Mouse (Mus musculus) adrenal gland, adult (tissue): ENCODE data around the gene AL732309.1.

Source experiments
- DNase-seq, 2 experiments: peaks; one replicate each; pipeline ENCODE4 v3.0.0; 2022 to 2023; ENCODE audit warnings: low spot score in 1 of 2; ENCODE audit not compliant: inconsistent age in 2 of 2

The AL732309.1 gene

GRCm38 (mm10) chr2:25240723-25241437 lies 5.8 kb downstream of the AL732309.1 start:
- DNase-seq = peak; percentile 80 to 91

- peak in 1 of 2 experiments; percentile 25 for DNase-seq
Measured at GRCm38 (mm10) chr2:25240310-25240709, 6.4 kb downstream of the AL732309.1 start.

DNA sequence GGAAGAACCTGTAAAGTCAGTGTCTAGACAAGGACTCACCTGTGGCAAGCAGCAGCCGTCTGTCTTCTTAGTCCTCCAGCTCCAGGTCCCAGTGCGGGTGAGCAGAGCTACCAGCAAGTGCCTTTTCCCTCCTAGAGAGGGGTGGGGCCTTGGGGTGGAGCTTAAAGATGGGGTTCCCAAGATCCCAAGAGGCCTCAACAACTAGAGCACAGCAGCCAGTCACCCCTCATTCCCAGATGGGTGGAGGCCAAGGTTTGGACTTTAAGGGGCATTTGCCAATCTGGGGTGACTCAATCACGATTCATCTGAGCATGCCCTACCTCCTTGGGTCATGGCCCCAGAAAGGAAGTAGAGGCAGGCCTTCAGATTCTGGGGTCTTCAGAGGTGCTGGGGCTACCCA lies 6.9 kb downstream of the AL732309.1 start:
- DNase-seq = peak in 1 of 2 experiments; percentile 53

- no peak for DNase-seq
Measured at GRCm38 (mm10) chr2:25238106-25238505, 8.6 kb downstream of the AL732309.1 start.

DNA sequence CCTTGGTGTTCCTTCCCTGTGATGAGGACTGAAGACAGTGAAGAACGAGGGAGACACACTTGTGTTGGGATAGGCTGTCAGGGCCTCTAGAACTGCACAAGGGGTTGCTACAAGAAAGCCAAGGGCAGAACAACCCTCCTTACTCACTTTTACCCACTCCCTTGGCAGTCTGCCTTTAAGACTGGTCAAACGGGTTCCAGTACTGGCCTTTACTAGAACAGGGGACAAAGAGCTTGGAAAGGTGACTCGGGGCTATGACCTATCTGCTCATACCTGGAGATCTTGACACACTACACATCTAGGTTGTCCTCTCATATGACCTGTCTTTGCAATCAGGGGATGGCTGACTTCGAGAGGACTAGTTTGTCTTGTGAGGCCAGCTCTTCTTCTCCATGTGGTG lies 9.1 kb downstream of the AL732309.1 start:
- no peak for DNase-seq

GRCm38 (mm10) chr2:25236614-25237013 lies 10.0 kb downstream of the AL732309.1 start, which contains the start of gene Rnf224:
Rnf224 (minus strand) TSS chr2:25236787.
- no peak for DNase-seq

DNA sequence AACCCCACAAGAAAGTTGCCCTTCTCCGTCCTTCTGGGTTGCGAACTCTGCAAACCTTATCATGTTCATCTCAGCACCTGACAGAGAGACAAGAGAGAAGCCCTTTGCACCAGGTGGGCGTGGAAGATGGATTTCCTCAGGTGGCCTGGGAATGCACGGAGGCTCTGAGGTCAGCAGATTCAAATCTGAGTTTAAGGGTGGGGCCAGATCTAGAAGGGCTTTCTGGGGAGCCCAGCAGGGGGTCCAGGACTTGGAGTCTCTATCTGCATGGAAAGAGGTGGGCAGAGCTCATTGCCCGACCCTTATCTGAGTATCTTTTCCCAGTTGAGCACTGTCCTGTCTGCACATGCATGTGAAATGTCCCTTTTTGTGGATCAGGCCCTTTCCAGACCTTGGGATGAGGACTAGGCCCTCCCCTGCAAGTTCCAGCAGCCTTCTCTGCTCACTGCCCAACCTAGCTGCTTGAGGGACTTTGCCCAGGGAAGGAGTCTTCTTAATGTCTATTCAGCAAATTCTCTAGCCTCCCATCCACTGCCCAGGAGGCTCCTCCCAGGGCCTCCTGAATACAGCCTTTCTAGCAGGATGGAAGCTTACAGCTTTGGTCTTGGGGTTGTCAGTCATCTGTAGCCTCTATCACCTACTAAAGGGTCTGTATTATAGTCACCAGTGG lies 12.0 kb downstream of the AL732309.1 start:
- no peak for DNase-seq

DNA sequence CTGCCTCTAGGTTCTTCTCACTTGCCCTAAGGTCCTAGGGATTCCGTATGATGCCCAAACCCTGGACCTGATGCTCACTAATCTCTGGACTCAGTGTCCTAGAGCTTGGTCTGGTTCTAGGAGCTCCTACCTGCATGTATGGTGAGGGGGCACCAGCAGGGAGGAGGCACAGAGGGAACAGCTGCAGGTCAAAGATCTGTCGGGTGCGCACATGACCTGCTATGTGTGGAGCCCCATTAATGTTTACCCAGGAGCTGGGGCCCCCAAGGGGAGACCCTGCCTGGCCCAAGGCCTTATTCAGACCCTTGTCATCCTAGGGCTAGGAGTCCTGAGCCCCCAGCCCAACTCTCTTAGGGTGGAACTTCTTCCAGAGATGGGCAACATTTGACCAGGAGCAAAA lies 12.6 kb downstream of the AL732309.1 start, which contains the start of gene Slc34a3:
Gene Slc34a3 (minus strand): TSS at position 315 of the 400 bp plus-strand sequence.
- no peak for DNase-seq

- DNase-seq = no peak
Measured at GRCm38 (mm10) chr2:25233421-25233820, 13.2 kb downstream of the AL732309.1 start.

GRCm38 (mm10) chr2:25231038-25231437 lies 15.6 kb downstream of the AL732309.1 start:
- no peak for DNase-seq

DNA sequence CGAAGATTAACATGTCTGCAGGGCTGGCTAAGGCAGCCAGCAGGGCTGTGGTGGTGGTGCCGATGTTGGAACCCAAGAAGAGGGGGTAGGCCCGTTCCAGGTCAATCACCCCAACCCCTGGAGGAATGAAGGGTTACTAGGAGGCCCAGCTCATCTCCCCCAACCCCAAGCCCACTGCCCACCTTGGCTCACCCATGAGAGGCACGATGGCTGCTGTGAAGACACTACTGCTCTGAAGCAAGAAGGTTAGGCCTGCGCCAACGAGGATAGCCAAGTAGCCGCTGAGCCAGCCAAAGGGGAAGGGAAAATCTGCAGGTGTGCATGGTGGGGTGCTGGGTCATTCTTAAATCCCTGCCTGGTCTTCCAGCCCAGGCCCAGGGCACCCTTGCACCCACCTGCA lies 16.1 kb downstream of the AL732309.1 start:
- no peak for DNase-seq

- no peak for DNase-seq
Measured at GRCm38 (mm10) chr2:25229582-25229981, 17.1 kb downstream of the AL732309.1 start.

DNA sequence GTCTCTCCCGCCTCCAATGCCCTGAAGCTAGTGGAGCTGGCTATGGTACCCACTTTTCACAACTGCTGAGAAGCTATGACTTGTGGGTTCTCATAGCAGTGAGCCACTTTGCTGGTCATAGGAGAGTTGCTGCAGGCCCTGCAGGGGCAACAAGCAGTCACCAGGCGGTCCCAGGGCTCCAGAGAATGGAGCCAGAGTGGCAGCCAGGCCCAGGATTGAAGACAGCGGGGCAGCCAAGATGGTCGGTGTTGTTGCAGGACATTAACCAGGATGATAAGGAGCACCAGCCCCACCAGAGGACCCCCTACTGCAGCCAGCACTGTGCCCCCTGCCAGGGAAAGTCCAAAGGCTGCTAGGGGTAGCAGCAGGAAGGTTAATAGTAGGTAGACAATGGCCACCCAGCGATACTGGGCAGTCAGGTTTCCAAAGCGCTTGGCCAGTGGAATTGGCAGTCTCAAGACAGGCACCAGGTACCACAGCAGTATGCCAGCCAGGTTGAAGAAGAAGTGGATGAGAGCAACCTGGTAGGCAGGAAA lies 17.6 kb downstream of the AL732309.1 start:
- peak in 1 of 2 experiments; percentile 47 for DNase-seq

DNA sequence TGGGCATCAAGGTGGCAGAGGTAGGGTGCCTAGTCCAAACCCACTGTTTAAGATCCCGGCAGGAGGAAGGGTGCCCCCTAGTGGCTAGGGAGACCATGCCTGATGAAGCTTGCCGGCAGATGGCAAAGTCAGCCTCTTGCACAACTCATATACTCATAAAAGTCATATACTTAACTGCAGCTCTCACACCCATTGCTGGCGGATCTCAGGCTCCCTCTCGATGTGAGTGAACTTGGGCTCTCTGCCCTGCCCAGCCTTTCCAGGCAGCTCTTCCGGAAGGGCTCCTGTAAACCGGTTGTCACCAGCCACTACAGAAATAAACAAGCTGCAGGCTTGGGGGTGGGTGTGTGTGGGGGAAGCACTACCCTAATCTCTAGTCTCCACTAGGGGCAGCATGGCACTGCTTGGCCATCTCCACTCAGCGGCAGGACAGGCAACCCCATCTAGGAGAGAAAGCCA lies 18.2 kb downstream of the AL732309.1 start:
- peak; percentile 89 to 96 for DNase-seq

- no peak for DNase-seq
Measured at GRCm38 (mm10) chr2:25227406-25227805, 19.3 kb downstream of the AL732309.1 start.

GRCm38 (mm10) chr2:25226864-25227263 lies 19.8 kb downstream of the AL732309.1 start:
- DNase-seq = peak in 1 of 2 experiments; percentile 48

DNA sequence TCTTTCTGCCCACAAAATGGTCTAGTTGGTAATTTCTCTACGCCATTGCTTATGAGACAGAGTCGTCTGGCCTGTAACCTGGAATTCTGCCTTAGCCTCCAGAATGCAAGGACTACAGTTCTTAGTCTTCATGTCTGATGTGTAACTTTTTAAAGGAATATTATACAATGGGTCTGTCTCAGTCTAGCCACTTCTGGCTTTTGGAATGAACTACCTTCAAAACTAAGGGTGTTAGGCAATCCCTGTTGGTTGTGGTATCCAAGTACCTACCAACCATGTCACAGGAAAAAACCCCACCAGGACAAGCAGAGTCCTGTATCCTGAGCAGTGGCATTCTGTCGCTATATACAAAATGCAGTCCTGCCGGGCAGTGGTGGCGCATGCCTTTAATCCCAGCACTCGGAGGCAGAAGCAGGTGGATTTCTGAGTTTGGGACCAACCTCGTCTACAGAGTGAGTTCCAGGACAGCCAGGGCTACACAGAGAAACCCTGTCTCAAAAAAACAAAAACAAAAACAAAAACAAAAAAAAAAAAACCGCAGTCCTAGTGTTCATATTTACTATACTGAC lies 20.8 kb downstream of the AL732309.1 start:
- peak in 1 of 2 experiments; percentile 51 for DNase-seq

- DNase-seq = peak; percentile 99
Measured at GRCm38 (mm10) chr2:25224766-25225752, 21.6 kb downstream of the AL732309.1 start.

GRCm38 (mm10) chr2:25224492-25224765 lies 22.2 kb downstream of the AL732309.1 start, which contains the start of gene Tubb4b:
Tubb4b (minus strand) TSS chr2:25224702.
- DNase-seq = no peak

GRCm38 (mm10) chr2:25223681-25224491 lies 22.8 kb downstream of the AL732309.1 start:
- DNase-seq = peak; percentile 94 to 97
